Mouse (Mus musculus) gastrocnemius, postnatal 4 days (tissue): ENCODE data around the gene Tmco1. TPM values are rescaled to one million over a fixed set of nuclear protein-coding genes. Genes with fewer than 3 reads are reported as not detected.
"Not testable (repeated sequence)": the region's sequence is repeated elsewhere in the genome, so short reads cannot be mapped to it uniquely, and the experiment has no call there.

Experiments used
- DNase-seq, 2 experiments: peaks; one replicate each; pipeline ENCODE4 v3.0.0; 2021 to 2022; ENCODE audit warnings: low spot score in 2 of 2, mixed read lengths in 2 of 2
- total RNA-seq, 2 experiments: library from RNA; stranded (reverse); gene quantifications; 2 replicates each; pipeline ENCODE4 v1.2.3; 2021

The Tmco1 gene
- total RNA-seq, 2 experiments from 2014 or later, result 45.2 to 50.6 TPM

- DNase-seq, result no peak
Measured at GRCm38 (mm10) chr1:167331106-167331505, 22.9 kb downstream of the Tmco1 start.

- DNase-seq, result no peak
Measured at GRCm38 (mm10) chr1:167336398-167336797, 28.2 kb downstream of the Tmco1 start.

GRCm38 (mm10) chr1:167337463-167338095 is 29.4 kb downstream of the Tmco1 start:
- DNase-seq, result peak; percentile 69 to 81

- DNase-seq, result no peak
Measured at GRCm38 (mm10) chr1:167339177-167339781, 31.1 kb downstream of the Tmco1 start.

GRCm38 (mm10) chr1:167340111-167340787 is 32.1 kb downstream of the Tmco1 start:
- DNase-seq, result no peak

GRCm38 (mm10) chr1:167340910-167341528 is 32.8 kb downstream of the Tmco1 start:
- DNase-seq, result no peak

- DNase-seq, result no peak
Measured at GRCm38 (mm10) chr1:167342831-167343230, 34.7 kb downstream of the Tmco1 start.

- DNase-seq, result not testable (repeated sequence)
Measured at GRCm38 (mm10) chr1:167345994-167346520, 37.9 kb downstream of the Tmco1 start.

- DNase-seq, result not testable (repeated sequence)
Measured at GRCm38 (mm10) chr1:167349206-167349605, 41.0 kb downstream of the Tmco1 start.

- DNase-seq, result peak; percentile 88
Measured at GRCm38 (mm10) chr1:167349815-167350596, 41.8 kb downstream of the Tmco1 start, which contains the start of gene Aldh9a1. Gene Aldh9a1, plus strand, starts transcription at chr1:167349991.

GRCm38 (mm10) chr1:167350597-167351415 is 42.6 kb downstream of the Tmco1 start:
- DNase-seq, result no peak

GRCm38 (mm10) chr1:167352403-167352802 is 44.2 kb downstream of the Tmco1 start:
- DNase-seq, result no peak

- DNase-seq, result no peak
Measured at GRCm38 (mm10) chr1:167357387-167357786, 49.2 kb downstream of the Tmco1 start.

GRCm38 (mm10) chr1:167358731-167359130 is 50.6 kb downstream of the Tmco1 start:
- DNase-seq, result no peak

GRCm38 (mm10) chr1:167360268-167360667 is 52.1 kb downstream of the Tmco1 start:
- DNase-seq, result no peak

GRCm38 (mm10) chr1:167362819-167363218 is 54.6 kb downstream of the Tmco1 start:
- DNase-seq, result no peak

- DNase-seq, result no peak
Measured at GRCm38 (mm10) chr1:167363322-167363721, 55.1 kb downstream of the Tmco1 start.

GRCm38 (mm10) chr1:167365808-167366207 is 57.6 kb downstream of the Tmco1 start:
- no peak for DNase-seq

- DNase-seq, result no peak
Measured at GRCm38 (mm10) chr1:167366621-167367020, 58.4 kb downstream of the Tmco1 start.

- DNase-seq, result no peak
Measured at GRCm38 (mm10) chr1:167368018-167368417, 59.8 kb downstream of the Tmco1 start.
